Mouse (Mus musculus) thymus, adult 2 months (tissue): Measurements from ENCODE around the gene Mgat4e.

ENCODE experiments used
- CTCF ChIP-seq: fragments of 200-500 bp; IDR thresholded peaks from 2 replicates; pipeline ENCODE4 v1.5.1; 2012; ENCODE audit warnings: mild to moderate bottlenecking, control low read depth, low read length, moderate library complexity, borderline replicate concordance; ENCODE audit not compliant: control insufficient read depth, poor library complexity, insufficient read depth; ENCODE audit errors: extremely low read depth
- POLR2A ChIP-seq: fragments of 200-500 bp; IDR thresholded peaks from 2 replicates; pipeline ENCODE4 v1.6.1; 2012; ENCODE audit warnings: mild to moderate bottlenecking, low read length, control low read depth, moderate library complexity; ENCODE audit not compliant: control insufficient read depth, poor library complexity, insufficient read depth; ENCODE audit errors: extremely low read depth

GRCm38 (mm10) chr1:134513312-134513860 is 36.1 kb downstream of the Mgat4e start:
- TF ChIP-seq POLR2A (no peak), CTCF (no peak)
